Mouse (Mus musculus) hindlimb bud, embryonic 11.5 days (tissue): ENCODE data around the gene Echs1.

Experiments
- DNase-seq: peaks from one replicate; pipeline ENCODE4 v3.0.0-alpha.2; 2012; ENCODE audit warnings: low read depth, low spot score; ENCODE audit errors: extremely low spot score

The Echs1 gene

DNA sequence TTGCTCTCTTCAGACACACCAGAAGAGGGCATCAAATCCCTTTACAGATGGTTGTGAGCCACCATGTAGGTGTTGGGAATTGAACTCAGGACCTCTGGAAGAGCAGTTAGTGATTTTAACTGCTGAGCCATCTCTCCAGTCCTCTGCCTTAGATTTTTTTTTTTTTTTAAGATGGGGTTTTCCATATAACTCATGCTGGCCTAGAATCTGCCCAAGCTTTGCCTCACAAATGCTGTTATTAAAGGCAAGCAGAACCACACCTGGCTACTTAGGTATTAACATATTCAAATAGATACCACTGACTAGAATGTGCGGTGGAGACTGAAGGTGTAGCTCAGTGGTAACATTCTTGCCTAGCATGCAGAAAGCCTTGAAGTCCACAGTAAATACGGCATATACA, 4.2 kb upstream of the Echs1 start:
- DNase-seq: no peak

DNA sequence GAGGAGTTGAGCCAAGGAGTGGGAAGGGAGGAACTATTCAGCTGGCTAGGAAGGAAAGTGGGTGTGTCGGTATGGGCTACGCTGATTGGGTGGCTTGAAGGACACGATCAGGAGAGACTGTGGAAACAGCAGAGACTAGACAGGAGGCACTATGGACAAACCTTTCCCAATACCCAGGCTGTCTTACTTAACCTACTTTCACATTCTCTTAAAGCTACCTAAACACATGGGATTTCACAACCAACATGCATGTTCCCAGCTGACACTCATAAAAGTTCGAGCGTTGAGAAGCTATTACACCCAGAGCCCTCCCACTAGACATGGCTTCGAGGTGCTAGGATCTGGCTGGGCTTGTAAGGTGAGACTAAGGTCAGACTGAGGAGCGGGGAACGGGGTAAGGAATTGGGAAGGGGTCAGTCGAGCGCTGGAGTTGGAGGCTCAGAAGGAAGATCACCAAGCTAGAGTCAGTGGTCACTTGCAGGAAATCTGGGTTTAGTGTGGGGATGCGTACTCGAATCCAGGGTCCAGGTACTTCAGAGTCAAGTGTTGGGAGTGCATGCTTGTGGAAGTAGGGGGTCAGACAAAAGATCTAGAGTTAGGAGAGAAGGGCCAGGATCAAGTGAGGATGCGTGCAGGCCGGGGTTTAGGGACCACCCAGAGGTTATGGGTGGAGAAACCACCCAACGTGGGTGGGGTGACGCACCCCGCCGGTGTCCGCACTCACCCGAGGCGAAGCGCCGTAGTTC, 520 bp downstream of the Echs1 start, which contains the start of gene Paox:
Gene Paox (plus strand): TSS at position 217 of the 746 bp plus-strand sequence.
- DNase-seq: no peak

DNA sequence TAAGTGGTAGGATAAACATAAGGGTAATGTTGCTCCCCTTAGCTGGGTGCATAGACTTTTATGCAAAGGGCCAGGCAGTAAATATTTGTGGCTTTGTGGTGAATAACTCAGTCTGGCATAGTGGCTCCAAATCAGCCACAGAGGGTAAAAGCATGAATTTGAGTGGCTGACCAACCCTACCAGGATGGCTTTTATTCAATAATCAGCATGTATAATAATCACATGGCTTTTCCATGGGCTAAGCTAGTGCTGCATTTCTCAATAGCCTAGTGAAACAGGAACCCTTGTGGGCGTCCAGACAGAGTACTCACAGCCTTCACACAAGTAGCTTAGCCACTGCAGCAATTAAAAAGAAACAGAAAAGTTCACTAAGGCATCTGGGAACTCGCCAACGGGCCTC, 4.3 kb downstream of the Echs1 start:
- no peak for DNase-seq

DNA sequence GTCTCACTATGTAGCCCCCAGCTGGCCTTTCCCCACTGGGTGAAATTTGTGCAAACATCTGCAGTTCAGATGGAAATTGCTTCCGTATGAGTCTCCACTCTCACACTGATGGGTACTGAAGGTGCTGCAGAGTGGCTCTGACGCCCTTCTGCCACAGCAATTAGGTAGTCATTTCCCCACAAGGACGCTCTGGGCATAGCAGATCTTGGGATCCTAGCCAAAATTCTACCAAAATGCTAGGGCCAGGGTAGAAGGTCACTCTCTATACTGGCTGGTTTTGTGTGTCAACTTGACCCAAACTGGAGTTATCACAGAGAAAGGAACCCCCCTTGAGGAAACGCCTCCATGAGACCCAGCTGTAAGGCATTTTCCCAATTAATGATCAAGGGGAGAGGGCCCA, 12.3 kb downstream of the Echs1 start:
- no peak for DNase-seq

DNA sequence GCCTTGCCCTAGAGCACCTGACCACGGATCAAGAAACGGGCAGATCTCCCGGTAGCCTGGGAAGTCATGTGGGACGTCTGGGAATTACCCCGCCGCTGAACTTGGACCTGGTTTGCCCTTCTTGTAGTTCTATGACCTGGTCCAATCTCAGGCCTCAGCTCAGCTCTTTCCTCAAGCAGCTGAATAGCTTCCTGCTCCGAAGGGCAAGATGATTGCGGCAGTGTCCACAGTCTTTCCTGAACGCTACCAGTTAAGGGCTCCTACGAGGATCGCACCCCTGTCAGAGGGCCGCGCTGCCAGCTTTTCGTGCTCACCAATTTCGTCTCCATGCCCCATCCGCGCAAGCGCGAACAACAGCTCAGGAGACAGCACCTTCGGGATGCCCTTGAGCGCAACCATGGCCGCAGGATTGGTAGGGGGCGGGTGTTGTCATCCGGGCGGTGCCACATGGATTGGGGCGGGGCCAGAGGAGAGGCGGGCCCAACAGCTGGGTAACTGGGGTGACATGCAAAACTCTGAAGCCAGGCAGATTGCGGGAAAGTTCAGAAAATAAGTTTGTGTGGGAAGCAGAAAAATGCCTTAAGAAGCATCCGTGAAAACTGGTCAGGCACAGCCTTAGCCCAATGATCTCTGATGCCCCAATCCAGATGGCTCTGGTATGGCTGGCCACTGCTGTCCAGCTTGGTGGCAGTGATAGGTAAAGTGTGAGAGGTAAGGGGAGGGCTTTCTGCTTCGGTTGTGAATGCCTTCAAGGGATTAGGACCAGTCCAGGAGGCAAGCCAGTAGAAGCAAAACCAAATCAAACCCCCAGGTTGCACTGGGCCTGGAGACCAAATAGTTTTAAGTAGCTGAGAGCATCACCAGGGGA, 14.0 kb downstream of the Echs1 start, which contains the start of gene Fuom:
Gene Fuom (minus strand): TSS at position 449 of the 868 bp plus-strand sequence.
- no peak for DNase-seq

DNA sequence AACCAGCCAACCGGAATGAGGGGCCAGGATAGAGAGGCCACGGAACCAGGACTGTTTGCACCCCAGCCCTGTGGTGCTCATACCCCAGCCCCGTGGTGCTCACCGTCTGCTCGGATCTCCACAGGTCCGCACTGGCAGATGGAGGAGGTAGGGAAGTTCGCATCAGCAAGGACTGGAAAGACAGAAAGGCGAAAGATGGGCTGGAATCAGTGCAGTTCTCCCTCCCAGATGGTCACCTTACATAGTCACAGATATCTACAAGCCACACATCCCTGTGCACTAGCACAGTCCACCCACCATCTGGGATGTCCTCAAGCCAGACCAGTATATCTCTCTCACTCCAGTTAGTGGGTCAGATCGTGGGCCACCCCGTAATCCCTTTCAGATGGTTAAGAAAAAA, 14.8 kb downstream of the Echs1 start:
- DNase-seq: no peak

DNA sequence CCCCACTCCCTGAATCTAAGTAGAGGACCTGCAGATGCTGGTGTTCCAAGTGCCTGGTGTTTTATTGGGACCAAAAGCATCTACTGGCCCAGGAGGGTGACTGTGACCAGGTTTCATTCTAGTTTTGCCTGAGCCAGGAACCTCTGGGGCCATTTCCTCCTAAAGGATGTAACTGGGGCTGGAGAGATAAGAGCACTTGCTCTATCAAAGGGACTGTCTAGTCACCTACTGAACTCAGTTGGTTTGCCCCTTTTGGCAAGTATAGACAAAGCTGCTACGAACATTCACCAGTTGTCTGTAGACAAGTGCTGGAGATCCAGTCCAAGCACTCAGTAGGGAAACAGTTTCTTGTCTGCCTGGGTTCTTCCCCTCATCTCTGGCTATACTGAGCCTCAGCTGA, 17.8 kb downstream of the Echs1 start:
- DNase-seq: no peak

DNA sequence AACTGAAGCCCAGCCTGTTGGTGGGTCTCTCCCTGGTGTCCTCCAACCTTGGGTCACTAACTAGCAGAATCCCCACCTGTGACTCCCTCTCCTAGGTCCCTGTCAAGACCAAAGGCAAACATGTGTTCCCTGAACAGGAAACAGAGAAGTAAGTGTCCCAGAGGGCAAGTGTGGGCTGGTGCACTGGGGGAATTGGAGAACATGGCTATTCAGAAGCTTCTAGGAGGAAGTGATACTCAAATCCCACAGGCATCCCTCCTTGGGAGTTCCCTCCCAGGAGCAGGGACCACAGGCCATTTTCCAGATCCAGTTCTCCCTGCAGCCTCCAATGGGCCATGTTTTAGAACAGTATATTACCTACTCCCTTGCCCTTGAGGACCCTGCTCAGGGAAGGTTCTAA, 20.2 kb downstream of the Echs1 start:
- no peak for DNase-seq

DNA sequence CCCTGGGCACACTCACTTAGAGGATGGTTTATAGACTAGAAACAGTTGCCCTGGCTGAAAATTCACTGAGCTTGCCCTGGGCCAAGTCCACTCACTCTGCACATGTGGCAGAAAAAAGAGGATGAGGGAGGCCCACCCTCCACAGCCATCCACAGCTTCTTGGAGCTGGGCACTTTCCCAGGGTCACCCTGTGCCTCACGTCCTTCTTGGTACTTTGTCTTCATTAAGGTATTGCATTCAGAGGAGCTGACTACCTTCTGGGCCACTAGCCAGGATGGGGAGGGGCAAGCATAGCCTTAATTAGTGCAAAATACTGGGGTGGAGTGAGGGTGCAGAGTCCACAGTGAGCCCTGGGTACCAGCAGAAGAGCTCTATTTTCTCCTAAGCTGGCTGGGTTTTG, 20.7 kb downstream of the Echs1 start:
- no peak for DNase-seq

DNA sequence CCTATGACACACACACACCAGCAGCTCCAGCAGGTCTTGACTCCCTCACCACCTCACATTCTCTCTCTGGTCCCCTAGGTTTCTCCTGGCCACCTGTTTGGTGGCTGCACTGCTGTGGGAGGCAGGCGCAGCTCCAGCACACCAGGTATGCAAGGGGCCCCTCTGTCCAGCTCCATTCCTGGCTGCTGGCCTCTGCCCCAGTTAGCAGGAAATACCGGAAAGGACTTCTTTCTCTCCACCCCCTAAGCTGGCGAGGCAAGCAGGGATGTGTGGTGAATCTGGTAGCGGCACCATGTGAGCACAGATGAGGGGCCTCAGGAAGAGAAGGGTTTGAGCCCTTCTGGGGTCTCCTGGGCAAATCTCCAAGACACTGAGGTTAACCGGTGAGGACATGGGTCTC, 21.3 kb downstream of the Echs1 start:
- DNase-seq: no peak

DNA sequence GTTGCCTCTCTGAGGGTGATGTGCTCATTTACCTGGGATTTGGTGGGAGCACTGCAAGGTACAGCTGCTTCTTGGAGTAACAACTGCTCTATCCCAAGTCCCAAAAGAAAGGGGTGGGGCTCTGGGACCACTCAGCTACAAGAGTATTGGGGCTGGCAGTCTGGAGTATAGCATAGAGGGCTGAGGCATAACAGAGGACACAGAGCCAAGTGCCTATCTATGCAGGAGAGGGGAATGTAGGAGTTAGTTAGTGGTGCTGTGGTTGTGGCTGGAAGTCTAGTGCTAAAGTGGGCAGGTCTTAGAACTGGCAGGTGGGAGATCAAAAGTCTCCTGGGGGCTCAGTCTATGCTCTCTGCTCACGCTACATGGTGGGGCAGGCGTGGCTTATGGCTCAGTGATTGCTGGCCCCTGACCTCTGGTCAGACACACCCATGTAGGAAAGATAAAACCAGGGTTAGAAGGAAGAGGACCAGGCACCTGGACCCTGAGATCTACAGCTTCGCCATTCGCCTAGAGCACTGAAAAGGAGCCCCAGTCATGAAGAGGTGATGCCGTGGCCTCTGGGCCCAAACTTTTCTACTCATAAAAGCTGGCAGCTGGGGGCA, 23.2 kb downstream of the Echs1 start, which contains the start of gene Prap1:
Gene Prap1 (plus strand): TSS at position 472 of the 605 bp plus-strand sequence.
- no peak for DNase-seq

DNA sequence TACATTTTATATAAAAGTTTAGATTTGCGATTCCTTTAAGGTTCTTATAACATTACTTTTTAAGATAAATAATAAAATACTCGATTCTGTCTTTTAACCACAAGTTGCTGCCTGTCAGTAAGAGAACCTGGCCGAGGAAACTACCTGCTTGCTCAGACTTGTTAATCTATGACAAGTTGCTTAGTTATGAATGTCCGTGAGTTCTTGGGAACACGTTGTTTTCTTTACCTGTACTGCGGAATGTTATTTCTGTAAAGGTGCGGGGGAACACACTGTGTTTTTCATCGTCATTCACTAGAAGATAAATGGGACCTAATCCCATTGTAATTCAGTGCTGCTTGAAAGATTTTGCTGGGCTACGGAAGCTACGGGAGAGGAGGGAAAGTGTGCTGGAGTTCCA, 25.7 kb downstream of the Echs1 start:
- DNase-seq: no peak

DNA sequence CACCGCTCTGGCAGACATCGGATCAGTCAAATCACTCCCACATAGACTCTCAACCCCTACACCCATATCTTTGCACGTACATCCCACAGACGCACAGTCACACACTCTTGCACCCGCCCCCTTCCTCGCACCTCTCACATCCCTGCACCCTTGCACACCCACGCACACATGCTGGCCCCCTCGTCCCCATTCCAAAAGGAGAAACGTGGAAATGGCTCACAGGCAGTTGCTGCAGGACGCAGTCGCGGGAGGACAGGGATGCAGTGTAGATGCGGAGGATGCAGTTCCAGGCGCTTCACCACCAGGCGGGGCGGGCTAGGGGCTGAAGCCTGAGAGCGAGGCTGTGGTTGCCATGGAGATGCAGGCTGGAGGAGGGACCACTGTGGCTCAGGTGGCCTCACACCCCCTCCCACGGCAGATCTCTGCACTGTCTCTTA, 34.0 kb downstream of the Echs1 start, which contains the start of gene Caly:
Gene Caly (minus strand): TSS at position 307 of the 437 bp plus-strand sequence.
- DNase-seq: no peak

DNA sequence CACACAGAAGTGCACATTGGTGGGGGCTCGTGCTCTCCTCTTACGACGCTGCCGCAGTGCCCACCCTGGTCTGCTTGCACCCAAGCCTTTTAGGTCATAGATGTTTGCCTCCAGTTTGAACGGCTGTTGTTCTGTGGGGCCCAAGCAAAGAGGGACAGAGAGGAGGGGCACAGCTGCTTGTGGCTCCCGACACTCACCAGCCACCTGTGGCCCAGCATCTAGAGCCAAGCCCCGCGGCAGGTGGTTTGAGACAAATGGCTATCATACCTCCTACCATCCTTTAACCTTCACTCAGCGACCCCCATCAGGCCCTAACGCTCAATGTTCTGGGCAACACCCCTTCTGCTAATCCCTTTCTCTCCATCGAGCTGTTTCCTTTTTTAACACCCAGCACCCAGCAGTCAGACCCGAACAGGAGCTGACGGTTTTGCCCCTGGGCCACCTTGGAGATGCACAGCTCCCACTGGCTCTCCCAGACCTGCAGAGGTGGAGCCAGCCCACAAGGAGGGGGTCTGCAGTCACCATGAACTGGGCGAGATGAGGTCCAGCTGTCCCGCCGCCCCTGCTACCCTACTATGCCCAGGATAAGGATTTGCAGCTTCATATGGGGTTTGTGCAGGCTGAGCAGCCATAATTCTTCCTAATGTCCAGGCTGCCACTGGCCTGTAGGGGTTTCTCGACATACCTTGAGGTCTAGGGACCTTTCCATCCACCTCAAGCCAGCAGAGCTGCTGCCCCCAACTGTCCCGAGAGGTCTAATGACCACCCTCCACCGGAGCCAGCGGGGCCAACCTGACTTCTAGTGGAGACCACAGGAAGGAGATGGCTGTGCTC, 34.7 kb downstream of the Echs1 start:
- no peak for DNase-seq

DNA sequence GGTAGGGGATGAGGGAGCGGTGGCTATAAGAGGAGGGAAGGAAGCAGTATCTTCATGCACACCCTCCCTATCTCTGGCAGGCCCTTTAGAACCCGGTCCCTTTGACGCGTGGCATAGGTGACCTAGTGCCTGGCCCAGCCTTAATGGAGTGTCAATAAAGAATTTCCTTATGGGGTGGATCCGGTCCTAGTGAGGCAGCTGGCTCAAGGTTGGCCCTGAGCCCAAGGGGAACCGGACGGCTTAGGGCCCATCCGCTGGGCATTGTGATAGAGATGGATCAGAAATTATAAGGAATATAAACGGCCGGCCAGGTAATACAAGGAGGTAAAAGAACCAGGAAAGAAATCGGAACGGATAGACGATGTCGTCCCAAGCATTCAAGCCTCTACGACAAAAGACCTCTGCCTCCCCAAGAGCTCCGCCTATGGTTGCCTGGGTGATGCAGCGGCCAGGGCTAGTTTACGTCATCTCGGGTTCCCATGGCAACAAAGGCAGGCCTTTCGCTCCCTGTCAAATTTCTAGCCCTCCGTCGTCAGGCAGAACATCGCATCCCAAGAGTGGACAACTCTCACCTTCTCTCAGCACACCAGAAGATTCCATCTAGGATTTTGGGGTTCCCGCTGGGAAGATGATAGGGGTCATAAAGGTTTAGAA, 35.6 kb downstream of the Echs1 start:
- no peak for DNase-seq

DNA sequence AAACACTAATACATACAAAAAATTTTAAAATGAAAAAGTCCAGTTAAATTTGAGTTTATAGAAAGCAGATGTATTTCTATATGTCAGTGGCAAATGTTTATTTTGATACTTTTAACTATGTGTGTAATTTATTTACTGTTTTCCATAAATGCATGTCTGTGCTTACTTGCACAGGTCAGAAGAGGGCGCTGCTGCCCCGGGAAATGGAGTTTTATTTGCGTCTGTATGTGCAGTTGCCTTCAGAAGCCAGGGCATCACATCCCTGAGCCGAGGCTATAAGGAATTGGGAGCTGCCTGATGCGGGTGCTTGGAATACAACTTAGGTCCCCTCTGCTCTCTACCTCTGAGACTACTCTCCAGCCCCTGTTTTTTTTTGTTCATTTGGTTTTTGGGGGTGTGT, 37.6 kb downstream of the Echs1 start:
- DNase-seq: no peak

DNA sequence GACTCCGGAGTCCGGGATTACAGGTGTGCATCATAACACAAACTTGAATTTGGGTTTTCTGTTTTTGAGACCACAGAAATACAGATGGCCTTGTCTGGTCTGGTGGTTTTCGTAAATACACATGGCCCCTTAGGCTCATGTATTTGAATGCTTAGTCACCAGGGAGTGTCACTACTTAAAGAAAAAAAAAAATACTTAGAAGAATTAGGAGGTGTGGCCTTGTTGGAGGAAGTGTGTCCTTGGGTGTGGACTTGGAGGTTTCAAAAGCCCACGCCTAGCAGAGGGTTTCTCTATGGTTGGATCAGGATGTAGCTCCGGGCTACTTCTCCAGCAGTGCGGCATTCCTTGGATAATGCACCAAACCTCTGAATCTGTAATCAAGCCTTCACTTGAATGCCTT, 38.6 kb downstream of the Echs1 start:
- DNase-seq: no peak

DNA sequence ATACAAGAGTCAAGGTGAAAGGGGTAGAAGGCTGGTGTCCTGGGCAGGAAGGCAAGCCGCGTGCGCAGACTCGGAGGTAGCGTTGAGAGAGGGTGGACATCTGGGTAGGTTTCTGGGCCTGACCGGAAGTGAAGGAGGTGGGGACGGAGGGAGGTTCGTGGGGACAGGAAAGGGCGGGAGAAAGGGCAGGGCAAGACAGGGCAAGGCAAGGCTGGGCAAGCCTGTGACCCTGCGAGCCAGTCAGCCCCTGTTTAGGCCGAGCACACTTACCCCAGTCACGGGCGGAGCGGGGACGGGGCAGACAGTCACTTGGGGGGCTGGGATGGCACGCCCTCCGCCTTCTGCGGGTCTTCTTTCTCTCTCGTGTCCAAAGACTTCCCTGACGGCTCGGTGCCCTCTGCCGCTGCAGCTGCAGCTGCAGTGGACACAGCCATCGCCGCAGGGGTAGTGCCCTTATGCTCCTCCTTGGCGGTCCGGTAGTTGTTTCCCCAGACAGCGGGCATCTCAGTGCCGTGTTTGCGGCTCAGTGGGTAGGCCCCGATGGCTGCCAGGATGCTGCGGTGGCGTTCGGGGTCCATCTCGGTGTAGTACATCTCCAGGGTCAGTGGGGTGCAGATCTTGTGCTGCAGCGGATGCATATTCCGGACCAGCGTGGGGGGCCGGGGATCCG, 46.1 kb downstream of the Echs1 start:
- DNase-seq: no peak

DNA sequence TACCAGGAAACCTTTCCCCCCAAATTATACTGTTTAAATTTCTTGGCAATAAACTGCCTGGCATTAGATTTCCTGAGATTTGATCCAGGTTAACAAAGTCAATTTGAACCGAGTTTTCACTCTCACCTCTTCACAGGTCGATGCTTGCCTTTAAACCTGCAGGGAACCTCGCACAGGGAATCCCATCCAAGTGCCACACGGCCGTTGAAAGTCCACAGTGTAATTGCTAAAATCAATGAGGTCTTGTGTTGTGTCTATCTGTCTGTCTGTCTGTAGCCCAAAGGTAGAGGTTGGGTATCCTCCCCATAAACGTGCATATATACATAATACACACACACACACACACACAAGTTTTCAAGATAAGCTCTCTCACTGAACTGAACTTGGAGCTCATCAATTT, 48.9 kb downstream of the Echs1 start:
- no peak for DNase-seq

DNA sequence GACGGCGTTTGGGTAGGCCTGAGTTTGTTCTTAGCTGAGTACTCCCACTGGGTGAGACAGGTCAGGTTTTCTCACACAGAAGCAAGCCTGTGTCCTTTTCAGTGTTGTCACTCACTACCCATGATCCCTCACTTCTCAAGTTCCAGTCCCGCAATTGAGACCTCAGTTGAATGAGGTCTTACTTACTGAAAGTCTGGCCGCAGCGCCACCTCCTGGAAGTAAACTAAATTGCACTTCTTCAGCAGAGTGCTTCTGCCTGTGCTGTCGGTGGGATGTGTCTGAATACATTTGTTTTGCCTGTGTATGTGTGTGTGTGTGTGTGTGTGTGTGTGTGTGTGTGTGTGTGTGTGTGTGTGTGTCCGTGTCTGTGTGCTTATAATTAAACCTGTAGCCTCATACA, 53.2 kb downstream of the Echs1 start:
- no peak for DNase-seq
